Mouse (Mus musculus): ENCODE data around the gene Zbtb7b. TPM values are rescaled to one million over a fixed set of nuclear protein-coding genes. Genes with fewer than 3 reads are reported as not detected.

The Zbtb7b gene
- total and polyA plus RNA-seq, 2 experiments from 2014 or later, result 0.53 to 4.4 TPM

DNA sequence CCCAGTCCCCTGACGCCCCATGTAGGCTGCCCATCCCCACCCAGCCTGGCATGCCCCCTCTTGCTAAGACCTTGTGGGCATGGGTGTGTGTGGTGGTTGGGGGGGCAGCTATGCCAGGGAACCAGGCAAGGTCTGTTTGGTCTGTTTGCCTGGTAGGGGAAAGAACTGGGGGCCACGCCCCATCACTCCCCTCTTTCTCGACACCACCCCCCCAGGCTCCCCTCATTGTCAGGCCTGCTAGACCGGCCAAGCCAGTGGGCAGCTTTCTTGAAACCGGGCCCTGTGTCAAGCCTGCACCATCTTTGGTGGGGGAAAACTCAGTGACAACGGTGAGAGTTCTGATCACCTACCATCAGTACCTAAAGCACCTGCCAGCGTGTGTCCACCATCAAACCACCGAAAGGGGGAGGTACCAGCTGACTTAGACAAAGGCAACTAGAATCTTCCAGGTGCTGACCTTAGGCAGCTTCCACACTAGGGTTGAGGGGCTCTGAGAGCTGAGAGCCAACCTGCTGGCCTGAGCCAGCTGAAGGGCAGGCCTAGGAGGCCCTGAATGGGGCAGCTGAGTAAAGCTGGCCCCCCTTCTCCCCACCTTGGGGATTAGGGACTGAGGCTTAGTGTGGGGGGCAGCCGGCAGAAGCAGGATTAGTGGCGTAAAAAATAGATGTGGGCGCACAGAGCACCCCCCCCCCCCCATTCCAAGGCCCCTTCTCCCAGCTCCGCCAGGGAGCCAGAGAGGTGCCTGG lies 10.1 kb downstream of the Zbtb7b start:
- TF ChIP-seq CTCF (IDR thresholded peaks at IDR 0.05), result no peak
- H3K9ac ChIP-seq (replicated peaks; ENCODE audit: low read length, poor library complexity, severe bottlenecking), result no peak overlapping the region
- H3K27me3 ChIP-seq (ENCODE audit: insufficient read depth, low read length), result no peaks in the 10 kb centered on the region
- no peak overlapping the region for H3K4me3 ChIP-seq (ENCODE audit: low read depth, low read length)
- no peak for ATAC-seq (ENCODE audit: low FRiP score)
- DNase-seq (ENCODE audit: low spot score), result no peak
- H3K4me1 ChIP-seq (ENCODE audit: insufficient read depth, low read length), result no peaks in the 10 kb centered on the region; the same call in 1 of the 2 replicates
- H3K4me2 ChIP-seq (ENCODE audit: low read depth, low read length, poor library complexity, severe bottlenecking), result no peak overlapping the region
- 48% methylated on average over 11 of the region's 12 CpGs for WGBS
- no peaks in the 10 kb centered on the region for H3K36me3 ChIP-seq (ENCODE audit: insufficient read depth, low read length)
- H3K27ac ChIP-seq (ENCODE audit: low read depth, low read length), result no peak overlapping the region
- H3K9me3 ChIP-seq (ENCODE audit: low read length), result no peaks in the 10 kb centered on the region

DNA sequence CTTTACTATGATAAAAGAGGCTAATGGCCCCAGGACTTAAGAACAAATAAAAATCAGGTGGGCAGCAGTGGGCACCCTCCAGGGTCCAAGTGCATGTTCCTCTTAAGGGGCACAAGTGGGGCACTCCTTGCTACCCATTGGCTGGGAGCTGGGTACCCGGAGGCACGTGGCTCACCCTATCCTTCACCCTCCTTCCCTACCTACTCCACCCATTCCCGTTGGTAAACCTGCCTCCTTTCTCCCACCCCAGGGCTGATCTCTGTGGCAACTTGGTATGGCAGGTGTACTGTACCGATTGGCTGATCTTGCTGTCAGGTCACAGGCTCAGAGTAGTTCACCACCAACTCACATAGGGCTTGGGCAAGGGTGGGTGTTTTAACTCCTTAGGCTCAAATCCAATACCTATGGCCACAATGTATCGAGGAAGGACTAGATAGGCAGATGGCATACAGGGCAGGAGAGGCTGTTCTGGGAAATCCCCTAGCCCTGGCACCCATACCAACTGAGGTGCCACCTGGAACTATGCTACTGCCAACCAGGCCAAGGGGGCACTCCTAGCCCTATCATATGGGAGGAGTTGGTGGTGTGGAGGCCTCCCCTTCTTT lies 10.8 kb downstream of the Zbtb7b start:
- H3K9me3 ChIP-seq (ENCODE audit: low read length), result no peaks in the 10 kb centered on the region
- H3K4me3 ChIP-seq (ENCODE audit: low read depth, low read length), result no peak overlapping the region
- H3K4me1 ChIP-seq (ENCODE audit: insufficient read depth, low read length), result no peaks in the 10 kb centered on the region; the same call in 1 of the 2 replicates
- ATAC-seq (ENCODE audit: low FRiP score), result no peak
- no peaks in the 10 kb centered on the region for H3K36me3 ChIP-seq (ENCODE audit: insufficient read depth, low read length)
- no peak overlapping the region for H3K4me2 ChIP-seq (ENCODE audit: low read depth, low read length, poor library complexity, severe bottlenecking)
- no peaks in the 10 kb centered on the region for H3K27me3 ChIP-seq (ENCODE audit: insufficient read depth, low read length)
- 88% methylated on average over 5 of the region's 5 CpGs for WGBS
- DNase-seq (ENCODE audit: low spot score), result no peak
- no peak overlapping the region for H3K27ac ChIP-seq (ENCODE audit: low read depth, low read length)
- no peak overlapping the region for H3K9ac ChIP-seq (replicated peaks; ENCODE audit: low read length, poor library complexity, severe bottlenecking)
- TF ChIP-seq CTCF (IDR thresholded peaks at IDR 0.05), result no peak

DNA sequence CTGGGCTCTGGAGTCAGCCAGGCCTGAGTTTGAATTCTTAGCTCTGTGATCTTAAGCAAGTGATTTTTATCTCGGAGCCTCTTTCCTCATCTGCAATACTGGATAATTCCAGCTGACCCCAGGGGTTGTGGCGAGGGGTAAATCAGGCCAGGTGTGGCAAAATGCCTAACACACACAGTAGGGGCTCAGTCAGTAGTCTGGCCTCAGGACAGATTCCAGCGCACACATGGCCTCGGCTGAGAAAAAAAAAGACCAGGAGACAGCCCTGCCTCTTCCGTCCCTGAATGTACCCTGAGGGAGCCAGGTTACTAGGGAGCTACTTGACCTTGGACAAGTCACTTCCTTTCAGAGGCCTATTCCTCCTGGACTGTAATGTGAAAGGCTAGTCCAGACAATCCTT lies 11.6 kb downstream of the Zbtb7b start:
- Histone ChIP-seq H3K4me1 (ENCODE audit: insufficient read depth, low read length) (no peaks in the 10 kb centered on the region), H3K27me3 (ENCODE audit: insufficient read depth, low read length) (no peaks in the 10 kb centered on the region), H3K4me3 (ENCODE audit: low read depth, low read length) (no peak overlapping the region), H3K27ac (ENCODE audit: low read depth, low read length) (no peak overlapping the region), H3K9ac (replicated peaks; ENCODE audit: low read length, poor library complexity, severe bottlenecking) (no peak overlapping the region), H3K4me2 (ENCODE audit: low read depth, low read length, poor library complexity, severe bottlenecking) (no peak overlapping the region), H3K36me3 (ENCODE audit: insufficient read depth, low read length) (no peaks in the 10 kb centered on the region), H3K9me3 (ENCODE audit: low read length) (no peaks in the 10 kb centered on the region)
- TF ChIP-seq CTCF (IDR thresholded peaks at IDR 0.05), result no peak
- 81% methylated on average over 5 of the region's 5 CpGs for WGBS
- ATAC-seq (ENCODE audit: low FRiP score), result no peak
- no peak for DNase-seq (ENCODE audit: low spot score)

DNA sequence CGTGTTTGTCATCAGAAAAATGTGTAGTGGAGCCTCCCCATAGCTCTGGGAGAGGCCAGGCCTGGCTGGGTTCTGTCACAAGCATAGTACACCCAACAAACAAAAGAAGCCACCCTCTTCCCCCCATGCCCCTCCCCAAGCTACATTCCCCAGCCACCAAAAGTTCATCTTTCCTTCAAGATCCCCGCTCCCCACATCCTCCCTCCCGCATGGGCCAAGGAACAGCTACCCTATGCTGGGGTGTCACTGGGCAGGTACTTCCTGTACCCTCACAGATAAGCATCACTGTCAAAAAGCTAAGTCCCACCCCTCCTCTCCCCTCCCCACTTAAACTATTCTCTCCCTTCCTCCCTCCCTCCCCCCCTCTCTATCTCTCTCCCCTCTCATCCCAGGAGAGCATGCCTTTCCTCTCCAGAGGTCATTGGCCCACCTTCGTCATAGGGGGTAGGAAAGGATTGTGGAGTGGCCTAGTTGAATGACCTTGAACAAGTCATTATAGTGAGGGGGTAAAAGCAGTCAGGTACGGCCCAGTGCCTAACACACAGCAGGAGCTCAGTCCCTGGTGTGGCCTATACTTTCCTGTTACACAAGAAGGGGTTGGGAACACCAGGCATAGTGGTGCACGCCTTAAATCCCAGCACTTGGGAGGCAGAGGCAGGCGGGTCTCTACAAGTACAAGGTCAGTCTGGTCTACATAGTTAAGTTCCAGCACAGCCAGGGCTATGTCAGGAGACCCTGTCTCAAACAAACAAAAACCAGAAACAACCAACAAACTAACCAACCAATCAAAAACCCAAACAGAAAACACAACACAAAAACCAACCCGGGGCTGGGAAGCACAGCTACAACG lies 12.3 kb downstream of the Zbtb7b start:
- no peak for TF ChIP-seq CTCF (IDR thresholded peaks at IDR 0.05)
- Histone ChIP-seq H3K9me3 (ENCODE audit: low read length) (no peaks in the 10 kb centered on the region), H3K4me1 (ENCODE audit: insufficient read depth, low read length) (no peaks in the 10 kb centered on the region), H3K27me3 (ENCODE audit: insufficient read depth, low read length) (no peaks in the 10 kb centered on the region), H3K27ac (ENCODE audit: low read depth, low read length) (no peak overlapping the region), H3K36me3 (ENCODE audit: insufficient read depth, low read length) (no peaks in the 10 kb centered on the region), H3K4me2 (ENCODE audit: low read depth, low read length, poor library complexity, severe bottlenecking) (no peak overlapping the region), H3K9ac (replicated peaks; ENCODE audit: low read length, poor library complexity, severe bottlenecking) (no peak overlapping the region), H3K4me3 (ENCODE audit: low read depth, low read length) (no peak overlapping the region)
- DNase-seq (ENCODE audit: low spot score) (no peak), ATAC-seq (ENCODE audit: low FRiP score) (no peak)
- 86% methylated on average over 9 of the region's 9 CpGs for WGBS

DNA sequence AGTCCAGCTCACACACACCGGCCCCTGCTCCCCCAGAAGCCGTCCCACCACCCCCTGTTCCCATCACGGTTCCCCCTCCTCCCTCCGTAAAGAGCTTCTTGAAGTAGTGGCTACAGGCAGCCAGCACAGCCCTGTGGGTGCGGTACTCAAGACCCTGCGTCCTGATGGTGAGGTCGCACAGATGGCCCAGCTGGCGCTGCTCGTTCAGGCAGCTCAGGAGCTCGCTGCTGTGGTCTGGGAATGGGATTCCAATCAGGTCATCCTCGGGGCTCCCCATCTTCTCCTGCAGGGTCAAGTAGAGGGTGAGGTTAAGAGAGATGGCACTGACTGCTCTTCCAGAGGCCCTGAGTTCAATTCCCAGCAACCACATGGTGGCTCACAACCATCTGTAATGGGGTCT lies 13.3 kb downstream of the Zbtb7b start:
- Histone ChIP-seq H3K9ac (replicated peaks; ENCODE audit: low read length, poor library complexity, severe bottlenecking) (no peak overlapping the region), H3K9me3 (ENCODE audit: low read length) (no peaks in the 10 kb centered on the region), H3K4me2 (ENCODE audit: low read depth, low read length, poor library complexity, severe bottlenecking) (no peak overlapping the region), H3K27ac (ENCODE audit: low read depth, low read length) (no peak overlapping the region), H3K4me3 (ENCODE audit: low read depth, low read length) (no peak overlapping the region), H3K27me3 (ENCODE audit: insufficient read depth, low read length) (no peaks in the 10 kb centered on the region), H3K4me1 (ENCODE audit: insufficient read depth, low read length) (no peaks in the 10 kb centered on the region), H3K36me3 (ENCODE audit: insufficient read depth, low read length) (no peaks in the 10 kb centered on the region)
- ATAC-seq (ENCODE audit: low FRiP score), result no peak
- DNase-seq (ENCODE audit: low spot score), result no peak
- TF ChIP-seq CTCF (IDR thresholded peaks at IDR 0.05), result no peak
- WGBS, result 86% methylated on average over 11 of the region's 11 CpGs

DNA sequence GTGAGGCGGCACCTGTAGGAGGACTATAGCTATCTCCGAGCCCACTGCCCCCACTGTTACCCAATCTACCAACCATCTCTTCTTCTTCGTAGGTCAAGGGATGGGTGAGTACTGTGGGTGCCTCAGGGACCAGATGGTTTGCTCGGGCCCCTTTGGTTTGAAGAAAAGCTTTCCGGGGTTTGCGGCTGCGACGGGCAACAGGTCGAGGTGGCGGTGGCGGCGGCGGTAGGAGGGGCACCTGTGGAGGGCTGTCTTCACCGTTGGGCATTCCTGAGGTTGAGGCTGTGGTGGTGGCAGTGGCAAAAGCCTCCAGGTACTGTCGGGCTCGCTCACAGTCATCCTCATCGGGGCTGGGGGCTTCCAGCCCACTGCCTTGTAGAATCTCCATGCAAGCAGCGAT lies 13.9 kb downstream of the Zbtb7b start:
- no peaks in the 10 kb centered on the region for H3K4me1 ChIP-seq (ENCODE audit: insufficient read depth, low read length)
- 93% methylated on average over 18 of the region's 18 CpGs for WGBS
- H3K27ac ChIP-seq (ENCODE audit: low read depth, low read length), result no peak overlapping the region
- TF ChIP-seq CTCF (IDR thresholded peaks at IDR 0.05), result no peak
- ATAC-seq (ENCODE audit: low FRiP score) (no peak), DNase-seq (ENCODE audit: low spot score) (no peak)
- no peaks in the 10 kb centered on the region for H3K9me3 ChIP-seq (ENCODE audit: low read length)
- H3K4me3 ChIP-seq (ENCODE audit: low read depth, low read length), result no peak overlapping the region
- no peaks in the 10 kb centered on the region for H3K27me3 ChIP-seq (ENCODE audit: insufficient read depth, low read length)
- H3K36me3 ChIP-seq (ENCODE audit: insufficient read depth, low read length), result no peaks in the 10 kb centered on the region
- no peak overlapping the region for H3K9ac ChIP-seq (replicated peaks; ENCODE audit: low read length, poor library complexity, severe bottlenecking)
- H3K4me2 ChIP-seq (ENCODE audit: low read depth, low read length, poor library complexity, severe bottlenecking), result no peak overlapping the region
